Mouse (Mus musculus): ENCODE results near the gene Azin2. TPM values are rescaled to one million over a fixed set of nuclear protein-coding genes. Genes with fewer than 3 reads are reported as not detected.

Gene Azin2
- total and polyA plus RNA-seq, 3 experiments = 0.91 to 2.4 (median 1.7) TPM

DNA sequence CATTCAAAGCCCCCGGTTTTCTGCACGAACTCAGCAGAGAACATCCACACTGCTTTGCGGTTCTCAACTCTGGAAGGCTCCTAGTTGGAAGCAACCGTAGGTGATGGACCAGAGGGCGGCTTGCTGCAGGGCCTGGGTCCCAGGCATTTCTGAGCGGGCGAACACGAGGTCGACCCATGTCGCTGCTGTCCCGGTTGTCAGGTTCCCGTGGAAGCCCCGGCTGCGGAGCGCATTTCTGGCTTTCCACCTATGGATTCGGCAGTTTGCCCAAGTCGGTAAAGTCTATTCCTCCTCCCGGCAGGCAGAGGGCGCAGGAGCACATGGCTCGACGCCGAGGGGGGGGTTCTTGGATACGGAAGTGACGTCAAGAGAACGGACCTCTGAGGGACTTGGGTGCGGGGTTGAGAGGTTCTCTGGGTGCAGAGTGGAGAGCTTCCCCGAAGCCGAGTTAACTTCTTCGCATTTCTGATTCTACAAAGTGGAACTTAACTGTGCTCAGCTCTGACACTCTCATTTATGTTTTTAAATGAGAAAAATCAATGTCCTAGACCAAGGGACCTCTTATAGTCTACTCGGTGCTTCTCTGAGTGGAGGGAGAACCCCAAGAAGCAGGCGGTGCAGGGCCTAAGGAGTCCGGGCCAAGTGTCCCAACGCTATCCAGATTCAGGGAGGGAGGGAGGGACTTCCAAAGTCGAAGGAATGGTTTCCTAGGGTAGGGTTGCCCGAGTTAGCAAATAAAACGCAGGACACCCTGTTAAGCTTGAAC lies 37.2 kb downstream of the Azin2 start (continued):
- no peak for TF ChIP-seq MEF2A (IDR thresholded peaks at IDR 0.05; ENCODE audit: borderline replicate concordance, low read depth, low read length)
- 0 out of 2 replicates have a peak, but pooled peaks have one; percentile 18 for TF ChIP-seq MAZ (IDR thresholded peaks at IDR 0.05; ENCODE audit: low read depth, low read length)
- no peak for TF ChIP-seq ZKSCAN1 (IDR thresholded peaks at IDR 0.05; ENCODE audit: borderline replicate concordance, low read depth, low read length)
- peak; percentile 38; the same call in 1 of the 2 replicates for TF ChIP-seq MYC (IDR thresholded peaks at IDR 0.05; ENCODE audit: low read depth, low read length)
- 0 out of 2 replicates have a peak, but pooled peaks have one; percentile 29 for TF ChIP-seq POLR2A (IDR thresholded peaks at IDR 0.05; ENCODE audit: low read depth, low read length)
- no peak for TF ChIP-seq NRF1 (IDR thresholded peaks at IDR 0.05; ENCODE audit: low read depth, low read length)
- TF ChIP-seq NELFE (IDR thresholded peaks at IDR 0.05; ENCODE audit: low read depth, low read length) = peak; percentile 30; the same call in 1 of the 2 replicates

DNA sequence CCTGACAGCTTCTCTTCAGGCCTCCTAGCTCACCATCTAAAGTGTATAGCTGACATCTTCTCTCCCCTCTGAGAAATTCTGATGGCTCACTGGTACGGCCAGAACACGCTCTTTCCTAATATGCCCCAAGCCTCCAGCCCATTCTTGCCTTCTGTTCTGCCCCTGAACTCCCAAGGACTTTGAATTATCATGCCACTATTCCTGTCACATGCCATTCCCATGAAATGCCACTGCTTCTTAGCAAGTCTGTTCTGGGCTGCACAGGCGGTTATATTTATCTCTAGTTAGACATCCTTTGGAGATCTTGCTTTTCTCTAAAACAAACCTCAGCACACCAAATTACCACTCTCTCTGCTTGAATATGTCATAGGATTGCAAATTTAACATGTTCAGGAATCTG lies 38.6 kb downstream of the Azin2 start:
- H3K9ac ChIP-seq (ENCODE audit: insufficient read depth, low read depth) = no peak overlapping the region
- no peaks in the 10 kb centered on the region for H3K9me3 ChIP-seq (replicated peaks; ENCODE audit: low read length)
- no peak overlapping the region for H3K4me3 ChIP-seq (replicated peaks in 1 of 3; ENCODE audit: low read depth in 2 of 3, low read length in 2 of 3, poor library complexity in 1 of 3)
- no peaks in the 10 kb centered on the region for H3K36me3 ChIP-seq (replicated peaks in 1 of 2; ENCODE audit: control insufficient read depth in 1 of 2, insufficient read depth in 1 of 2, low read length in 1 of 2)
- no peak overlapping the region for H3K27ac ChIP-seq (ENCODE audit: insufficient read depth, low read depth)
- no peak for TF ChIP-seq CTCF (conservative IDR thresholded peaks at IDR 0.05 in 1 of 2, IDR thresholded peaks at IDR 0.05 in 1 of 2; ENCODE audit: low read depth in 2 of 2, low read length in 2 of 2)
- TF ChIP-seq ZNF384 (IDR thresholded peaks at IDR 0.05; ENCODE audit: low read depth, low read length) = no peak
- no peak for TF ChIP-seq MXI1 (IDR thresholded peaks at IDR 0.05; ENCODE audit: low read depth, low read length)
- no peak for TF ChIP-seq SIN3A (IDR thresholded peaks at IDR 0.05; ENCODE audit: low read length)
- TF ChIP-seq KAT2A (IDR thresholded peaks at IDR 0.05; ENCODE audit: insufficient replicate concordance, low read length) = no peak
- no peak for TF ChIP-seq PAX5 (IDR thresholded peaks at IDR 0.05; ENCODE audit: low read length)
- TF ChIP-seq EP300 (IDR thresholded peaks at IDR 0.05; ENCODE audit: low read length) = no peak
- TF ChIP-seq JUN (IDR thresholded peaks at IDR 0.05; ENCODE audit: insufficient read depth, low read depth, low read length) = no peak
- no peak for TF ChIP-seq GABPA (IDR thresholded peaks at IDR 0.05; ENCODE audit: insufficient replicate concordance, low read depth, low read length)
- TF ChIP-seq BHLHE40 (IDR thresholded peaks at IDR 0.05; ENCODE audit: low read depth, low read length) = no peak
- TF ChIP-seq POLR2AphosphoS2 (IDR thresholded peaks at IDR 0.05; ENCODE audit: low read depth, low read length) = no peak
- no peak for TF ChIP-seq TCF12 (IDR thresholded peaks at IDR 0.05; ENCODE audit: low read depth, low read length)
- TF ChIP-seq MAZ (IDR thresholded peaks at IDR 0.05; ENCODE audit: low read depth, low read length) = no peak
- no peak for TF ChIP-seq TBP (conservative IDR thresholded peaks at IDR 0.05; ENCODE audit: low read depth, low read length)
- TF ChIP-seq NRF1 (IDR thresholded peaks at IDR 0.05; ENCODE audit: low read depth, low read length) = no peak
- no peak for TF ChIP-seq MYC (IDR thresholded peaks at IDR 0.05; ENCODE audit: low read depth, low read length)
- no peak for TF ChIP-seq MAFK (IDR thresholded peaks at IDR 0.05; ENCODE audit: insufficient replicate concordance, low read length)
- no peak for TF ChIP-seq UBTF (IDR thresholded peaks at IDR 0.05; ENCODE audit: low read depth, low read length)
- peaks cover 0 to 2% of the 10 kb centered on the region in 2 experiments; a peak in 1 of 4 replicates for H3K4me1 ChIP-seq (ENCODE audit: control insufficient read depth in 1 of 2, insufficient read depth in 2 of 2)
- no peaks in the 10 kb centered on the region for H3K79me2 ChIP-seq (replicated peaks; ENCODE audit: control insufficient read depth, extremely low read depth, insufficient read depth, poor library complexity, severe bottlenecking)
- H3K4me2 ChIP-seq (ENCODE audit: insufficient read depth, low read depth, poor library complexity, severe bottlenecking) = no peak overlapping the region
- dilution Hi-C loops (cut with MboI; ENCODE audit: extremely low pct_ligation_motif_present, extremely low pct_unique_long_range_greater_than_20kb, low sequenced_read_pairs) = no loop called here
- no peak for DNase-seq (ENCODE audit: extremely low read depth)
- in situ Hi-C loops (cut with MboI; ENCODE audit: low pct_ligation_motif_present, low pct_unique_long_range_greater_than_20kb, low sequenced_read_pairs) = no loop called here
- H3K27me3 ChIP-seq (replicated peaks) = peaks cover 28% of the 10 kb centered on the region
